Mouse (Mus musculus): Measurements from ENCODE around the gene Tesk1. TPM values are rescaled to one million over a fixed set of nuclear protein-coding genes. Genes with fewer than 3 reads are reported as not detected.

Gene Tesk1
- 0.61 TPM for polyA plus RNA-seq (2017; shearing (Covaris generic))

DNA sequence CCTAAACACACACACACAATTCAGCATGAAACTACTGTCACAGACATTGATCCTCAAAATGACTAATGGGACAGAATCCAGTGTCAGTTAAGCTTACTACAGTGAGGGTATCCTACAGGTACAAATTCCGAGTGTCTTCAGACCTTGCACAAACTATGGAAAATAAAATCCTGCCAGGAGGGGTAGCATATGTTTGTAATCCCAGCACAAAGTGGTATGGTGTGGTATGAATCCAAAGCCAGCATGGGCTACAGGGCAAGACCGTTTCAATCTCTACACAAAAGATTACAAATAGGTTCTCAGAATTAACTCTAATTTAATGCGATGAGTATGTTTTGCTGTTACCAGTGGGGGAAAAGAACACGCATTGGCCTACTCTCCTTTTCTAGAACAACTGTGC is at the start of gene Tesk1:
TSS of gene Tesk1 (plus strand) at position 301 of the 400 bp plus-strand sequence.

DNA sequence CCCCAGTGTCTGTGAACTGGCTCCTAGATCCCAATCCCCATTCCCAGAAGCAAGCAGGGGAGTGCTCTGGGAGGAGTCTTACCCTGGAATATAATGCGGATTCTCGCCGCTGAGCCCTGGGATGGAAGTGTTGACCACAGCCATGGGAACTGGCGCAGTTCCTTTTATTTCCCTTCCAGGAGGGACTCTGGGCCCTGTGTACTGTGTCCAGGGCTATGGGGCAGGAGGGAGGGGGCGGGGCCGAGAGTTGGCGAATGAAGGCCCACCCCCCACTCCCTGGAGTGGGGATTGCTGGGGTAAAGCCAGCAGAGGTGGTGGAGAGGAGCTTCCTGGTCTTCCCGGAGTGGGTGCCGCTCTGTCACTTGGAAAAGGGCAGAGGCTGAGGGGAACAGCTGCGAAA is 12.8 kb upstream of the Tesk1 start, which contains the start of gene Fam166b:
TSS of gene Fam166b (minus strand) at position 189 of the 400 bp plus-strand sequence.

DNA sequence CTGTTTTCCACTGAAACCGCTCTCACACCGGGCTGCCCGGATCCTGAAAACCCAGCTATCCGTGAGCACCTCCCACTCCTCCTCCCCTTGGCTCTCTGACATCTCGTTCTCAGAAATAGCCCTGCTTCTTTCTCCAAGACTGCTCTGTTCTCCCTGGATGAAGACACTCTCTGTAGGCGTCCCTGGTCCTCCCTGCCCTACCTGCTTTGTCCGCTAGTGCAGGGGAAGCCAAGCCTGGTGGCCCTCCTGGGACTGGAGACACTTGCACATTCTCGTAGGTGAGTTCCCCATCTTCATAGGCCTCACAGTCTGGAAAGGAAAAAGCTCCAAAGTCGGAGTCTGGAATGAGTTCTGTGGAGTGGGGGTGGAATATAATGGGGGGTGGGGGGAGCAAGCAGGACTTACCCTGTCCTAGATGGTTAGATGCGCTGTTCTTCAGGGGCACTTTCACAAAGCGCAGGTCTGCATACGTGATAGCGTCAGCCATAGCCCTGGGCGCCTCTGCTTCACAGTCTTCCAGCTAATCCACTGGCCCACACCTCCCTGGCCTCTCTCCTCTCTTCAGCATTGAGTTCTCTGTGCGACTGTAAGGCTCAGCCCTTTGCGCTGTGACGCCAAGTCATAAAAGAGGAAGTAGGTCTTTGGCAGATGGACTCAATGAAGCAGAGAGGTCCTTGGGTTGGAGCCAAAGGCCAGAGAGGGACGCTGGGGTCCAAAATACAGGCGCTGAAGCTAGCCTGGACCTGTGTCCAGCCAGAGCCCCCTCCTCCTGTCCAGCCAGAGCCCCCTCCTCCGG is 12.5 kb downstream of the Tesk1 start, which contains the start of gene Cd72:
TSS of gene Cd72 (minus strand) at position 588 of the 796 bp plus-strand sequence.

DNA sequence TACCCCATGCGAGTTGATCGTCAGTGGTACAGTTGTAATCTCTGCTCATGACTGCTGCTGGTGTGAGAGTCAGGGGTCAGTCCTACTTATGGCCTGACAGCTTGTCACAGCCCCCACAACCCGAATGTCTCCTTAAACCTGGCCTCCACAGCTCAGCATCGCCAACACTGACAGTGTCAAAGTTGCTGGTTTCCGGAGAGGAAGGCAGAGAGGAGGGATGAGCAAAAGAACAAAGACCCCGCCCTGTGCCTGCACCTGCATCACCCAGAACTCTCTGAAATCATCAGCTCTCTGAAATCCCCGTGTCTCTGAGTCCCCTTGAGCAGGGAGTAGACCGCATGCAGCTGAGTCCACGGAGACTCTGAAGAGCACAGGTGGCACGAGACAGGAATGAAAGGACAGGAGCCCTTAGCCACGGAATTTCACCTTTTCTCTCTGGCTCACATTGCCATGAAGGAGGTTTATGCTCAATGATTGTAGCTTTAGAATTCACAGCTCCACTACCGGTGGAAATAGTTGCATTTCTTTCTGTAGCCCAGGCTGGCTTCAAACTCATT is 41.9 kb downstream of the Tesk1 start, which contains the start of gene Sit1:
TSS of gene Sit1 (minus strand) at position 200 of the 557 bp plus-strand sequence.

DNA sequence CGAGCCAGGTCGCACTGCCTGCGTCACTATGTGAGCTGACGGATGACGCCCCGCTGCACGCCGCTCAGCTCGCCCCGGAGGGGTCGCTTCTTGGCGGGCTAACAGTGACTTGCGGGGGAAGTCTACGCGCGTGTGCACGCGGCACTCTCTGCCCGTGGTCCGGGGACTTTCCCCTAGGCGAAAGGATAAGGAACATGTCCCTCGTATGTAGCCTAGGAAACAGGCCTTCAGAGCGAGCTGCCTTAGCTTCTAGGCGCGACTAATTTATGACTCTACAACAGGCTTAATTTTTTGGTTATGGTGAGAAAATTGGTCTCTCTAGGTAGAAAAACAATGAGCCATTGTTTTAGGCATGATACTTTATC is 51.1 kb downstream of the Tesk1 start, which contains the start of gene Ccdc107:
TSS of gene Ccdc107 (plus strand) at position 80 of the 365 bp plus-strand sequence.

Other genes starting within 250 kb of the Tesk1 start
- gene Atp8b5, start 174.8 kb upstream of the Tesk1 start, polyA plus RNA-seq (2017; shearing (Covaris generic)) = not detected
- 0.22 TPM for gene Rusc2, start 60.0 kb upstream of the Tesk1 start, polyA plus RNA-seq (2017; shearing (Covaris generic))
- gene Fam166b, start 12.8 kb upstream of the Tesk1 start, polyA plus RNA-seq (2017; shearing (Covaris generic)) = not detected
- 85.9 TPM for gene Cd72, start 12.7 kb downstream of the Tesk1 start, polyA plus RNA-seq (2017; shearing (Covaris generic))
- 156 TPM for gene Sit1, start 41.8 kb downstream of the Tesk1 start, polyA plus RNA-seq (2017; shearing (Covaris generic))
- 96.1 TPM for gene Ccdc107, start 51.0 kb downstream of the Tesk1 start, polyA plus RNA-seq (2017; shearing (Covaris generic))
- gene Arhgef39, start 57.8 kb downstream of the Tesk1 start, polyA plus RNA-seq (2017; shearing (Covaris generic)) = 6.2 TPM
- 1.0 TPM for gene Car9, start 65.0 kb downstream of the Tesk1 start, polyA plus RNA-seq (2017; shearing (Covaris generic))
- gene Tpm2, start 81.8 kb downstream of the Tesk1 start, polyA plus RNA-seq (2017; shearing (Covaris generic)) = not detected
- gene Creb3, start 120.4 kb downstream of the Tesk1 start, polyA plus RNA-seq (2017; shearing (Covaris generic)) = 96.5 TPM
- 397 TPM for gene Tln1, start 120.8 kb downstream of the Tesk1 start, polyA plus RNA-seq (2017; shearing (Covaris generic))
- gene Rgp1, start 136.8 kb downstream of the Tesk1 start, polyA plus RNA-seq (2017; shearing (Covaris generic)) = 21.7 TPM
- 35.9 TPM for gene Gba2, start 136.9 kb downstream of the Tesk1 start, polyA plus RNA-seq (2017; shearing (Covaris generic))
- gene Msmp, start 142.6 kb downstream of the Tesk1 start, polyA plus RNA-seq (2017; shearing (Covaris generic)) = 3.5 TPM
- not detected for gene Npr2, start 190.0 kb downstream of the Tesk1 start, polyA plus RNA-seq (2017; shearing (Covaris generic))
- 0.50 TPM for gene Spag8, start 211.7 kb downstream of the Tesk1 start, polyA plus RNA-seq (2017; shearing (Covaris generic))
- gene Hint2, start 214.5 kb downstream of the Tesk1 start, polyA plus RNA-seq (2017; shearing (Covaris generic)) = 79.8 TPM
- gene Tmem8b, start 227.0 kb downstream of the Tesk1 start, polyA plus RNA-seq (2017; shearing (Covaris generic)) = 0.89 TPM
- 1.2 TPM for gene Fam221b, start 227.2 kb downstream of the Tesk1 start, polyA plus RNA-seq (2017; shearing (Covaris generic))